Mouse (Mus musculus): ENCODE results near the gene Kctd11. TPM values are rescaled to one million over a fixed set of nuclear protein-coding genes. Genes with fewer than 3 reads are reported as not detected.

Kctd11 gene
- polyA plus RNA-seq, 1 experiment, result 1.9 TPM

- DNase-seq, result no peak
- no peak within 1 kb of the TSS for H3K27ac ChIP-seq (ENCODE audit: insufficient read depth, low read length)
- WGBS, result 37% methylated on average over 30 of the region's 30 CpGs
- TF ChIP-seq POLR2A (IDR thresholded peaks at IDR 0.05; ENCODE audit: borderline replicate concordance, insufficient read depth, low read length), result no peak
- no peak for TF ChIP-seq CTCF (IDR thresholded peaks at IDR 0.05; ENCODE audit: borderline replicate concordance, insufficient read depth, low read depth, low read length)
- no peaks in the 10 kb centered on the region for H3K4me1 ChIP-seq (ENCODE audit: control insufficient read depth, insufficient read depth, low read length)
- no peak within 1 kb of the TSS for H3K4me3 ChIP-seq (replicated peaks; ENCODE audit: insufficient read depth, low read depth, low read length)
- no peaks in the 10 kb centered on the region for H3K27me3 ChIP-seq (ENCODE audit: control insufficient read depth, insufficient read depth, low read length)
Observed at GRCm38 (mm10) chr11:69858113-69858998, 22.9 kb downstream of the Kctd11 start, which contains the start of gene Tnk1. TSS of gene Tnk1 (minus strand) at chr11:69858730.

GRCm38 (mm10) chr11:69855347-69855746 is 25.9 kb downstream of the Kctd11 start:
- Histone ChIP-seq H3K27me3 (ENCODE audit: control insufficient read depth, insufficient read depth, low read length) (no peaks in the 10 kb centered on the region), H3K4me3 (replicated peaks; ENCODE audit: insufficient read depth, low read depth, low read length) (no peak overlapping the region), H3K27ac (ENCODE audit: insufficient read depth, low read length) (no peak overlapping the region), H3K4me1 (ENCODE audit: control insufficient read depth, insufficient read depth, low read length) (no peaks in the 10 kb centered on the region)
- WGBS, result 23% methylated on average over 16 of the region's 16 CpGs
- TF ChIP-seq POLR2A (IDR thresholded peaks at IDR 0.05; ENCODE audit: borderline replicate concordance, insufficient read depth, low read length) (no peak), CTCF (IDR thresholded peaks at IDR 0.05; ENCODE audit: borderline replicate concordance, insufficient read depth, low read depth, low read length) (peak; percentile 42; the same call in 1 of the 2 replicates)
- DNase-seq, result peak; percentile 42 to 56

- Histone ChIP-seq H3K4me1 (ENCODE audit: control insufficient read depth, insufficient read depth, low read length) (no peaks in the 10 kb centered on the region), H3K4me3 (replicated peaks; ENCODE audit: insufficient read depth, low read depth, low read length) (no peak overlapping the region), H3K27ac (ENCODE audit: insufficient read depth, low read length) (no peak overlapping the region), H3K27me3 (ENCODE audit: control insufficient read depth, insufficient read depth, low read length) (no peaks in the 10 kb centered on the region)
- TF ChIP-seq CTCF (IDR thresholded peaks at IDR 0.05; ENCODE audit: borderline replicate concordance, insufficient read depth, low read depth, low read length), result no peak
- TF ChIP-seq POLR2A (IDR thresholded peaks at IDR 0.05; ENCODE audit: borderline replicate concordance, insufficient read depth, low read length), result no peak
- no peak for DNase-seq
- 77% methylated on average over 10 of the region's 10 CpGs for WGBS
Observed at GRCm38 (mm10) chr11:69854680-69855079, 26.5 kb downstream of the Kctd11 start.

- TF ChIP-seq CTCF (IDR thresholded peaks at IDR 0.05; ENCODE audit: borderline replicate concordance, insufficient read depth, low read depth, low read length) (no peak), POLR2A (IDR thresholded peaks at IDR 0.05; ENCODE audit: borderline replicate concordance, insufficient read depth, low read length) (no peak)
- 65% methylated on average over 7 of the region's 7 CpGs for WGBS
- DNase-seq, result no peak
- Histone ChIP-seq H3K27ac (ENCODE audit: insufficient read depth, low read length) (no peak overlapping the region), H3K27me3 (ENCODE audit: control insufficient read depth, insufficient read depth, low read length) (no peaks in the 10 kb centered on the region), H3K4me3 (replicated peaks; ENCODE audit: insufficient read depth, low read depth, low read length) (no peak overlapping the region), H3K4me1 (ENCODE audit: control insufficient read depth, insufficient read depth, low read length) (no peaks in the 10 kb centered on the region)
Observed at GRCm38 (mm10) chr11:69853994-69854393, 27.2 kb downstream of the Kctd11 start.

- TF ChIP-seq POLR2A (IDR thresholded peaks at IDR 0.05; ENCODE audit: borderline replicate concordance, insufficient read depth, low read length), result no peak
- TF ChIP-seq CTCF (IDR thresholded peaks at IDR 0.05; ENCODE audit: borderline replicate concordance, insufficient read depth, low read depth, low read length), result no peak
- no peaks in the 10 kb centered on the region for H3K27me3 ChIP-seq (ENCODE audit: control insufficient read depth, insufficient read depth, low read length)
- H3K4me3 ChIP-seq (replicated peaks; ENCODE audit: insufficient read depth, low read depth, low read length), result no peak overlapping the region
- 68% methylated on average over 8 of the region's 8 CpGs for WGBS
- no peak for DNase-seq
- peaks cover 14% of the 10 kb centered on the region for H3K4me1 ChIP-seq (ENCODE audit: control insufficient read depth, insufficient read depth, low read length)
- H3K27ac ChIP-seq (ENCODE audit: insufficient read depth, low read length), result no peak overlapping the region
Observed at GRCm38 (mm10) chr11:69850754-69851153, 30.5 kb downstream of the Kctd11 start.

GRCm38 (mm10) chr11:69849884-69850283 is 31.3 kb downstream of the Kctd11 start:
- DNase-seq, result no peak
- Histone ChIP-seq H3K4me3 (replicated peaks; ENCODE audit: insufficient read depth, low read depth, low read length) (no peak overlapping the region), H3K4me1 (ENCODE audit: control insufficient read depth, insufficient read depth, low read length) (peaks cover 14% of the 10 kb centered on the region), H3K27me3 (ENCODE audit: control insufficient read depth, insufficient read depth, low read length) (no peaks in the 10 kb centered on the region), H3K27ac (ENCODE audit: insufficient read depth, low read length) (no peak overlapping the region)
- no peak for TF ChIP-seq POLR2A (IDR thresholded peaks at IDR 0.05; ENCODE audit: borderline replicate concordance, insufficient read depth, low read length)
- WGBS, result 94% methylated on average over 15 of the region's 15 CpGs

GRCm38 (mm10) chr11:69849128-69849527 is 32.1 kb downstream of the Kctd11 start:
- no peak for TF ChIP-seq CTCF (IDR thresholded peaks at IDR 0.05; ENCODE audit: borderline replicate concordance, insufficient read depth, low read depth, low read length)
- no peak for TF ChIP-seq POLR2A (IDR thresholded peaks at IDR 0.05; ENCODE audit: borderline replicate concordance, insufficient read depth, low read length)
- WGBS, result 87% methylated on average over 9 of the region's 9 CpGs
- DNase-seq, result no peak
- Histone ChIP-seq H3K4me3 (replicated peaks; ENCODE audit: insufficient read depth, low read depth, low read length) (no peak overlapping the region), H3K4me1 (ENCODE audit: control insufficient read depth, insufficient read depth, low read length) (peaks cover 14% of the 10 kb centered on the region), H3K27ac (ENCODE audit: insufficient read depth, low read length) (no peak overlapping the region), H3K27me3 (ENCODE audit: control insufficient read depth, insufficient read depth, low read length) (no peaks in the 10 kb centered on the region)

- Histone ChIP-seq H3K4me1 (ENCODE audit: control insufficient read depth, insufficient read depth, low read length) (peaks cover 14% of the 10 kb centered on the region), H3K4me3 (replicated peaks; ENCODE audit: insufficient read depth, low read depth, low read length) (peak overlapping the region; percentile 9), H3K27ac (ENCODE audit: insufficient read depth, low read length) (peak overlapping the region; percentile 29), H3K27me3 (ENCODE audit: control insufficient read depth, insufficient read depth, low read length) (no peaks in the 10 kb centered on the region)
- no peak for TF ChIP-seq POLR2A (IDR thresholded peaks at IDR 0.05; ENCODE audit: borderline replicate concordance, insufficient read depth, low read length)
- TF ChIP-seq CTCF (IDR thresholded peaks at IDR 0.05; ENCODE audit: borderline replicate concordance, insufficient read depth, low read depth, low read length), result no peak
- peak; percentile 76 to 86 for DNase-seq
- WGBS, result 33% methylated on average over 6 of the region's 6 CpGs
Observed at GRCm38 (mm10) chr11:69848021-69848420, 33.2 kb downstream of the Kctd11 start.
